Mouse (Mus musculus) monocyte, adult 2 months (primary cell): ENCODE measurements around the gene 9530053A07Rik.
"Not testable (repeated sequence)": the region's sequence is repeated elsewhere in the genome, so short reads cannot be mapped to it uniquely, and the experiment has no call there.

Experiments
- DNase-seq, 2 experiments: peaks; one replicate each; pipeline ENCODE4 v3.0.0; 2022; ENCODE audit warnings: low spot score in 2 of 2, low read depth in 1 of 2

The 9530053A07Rik gene

DNA sequence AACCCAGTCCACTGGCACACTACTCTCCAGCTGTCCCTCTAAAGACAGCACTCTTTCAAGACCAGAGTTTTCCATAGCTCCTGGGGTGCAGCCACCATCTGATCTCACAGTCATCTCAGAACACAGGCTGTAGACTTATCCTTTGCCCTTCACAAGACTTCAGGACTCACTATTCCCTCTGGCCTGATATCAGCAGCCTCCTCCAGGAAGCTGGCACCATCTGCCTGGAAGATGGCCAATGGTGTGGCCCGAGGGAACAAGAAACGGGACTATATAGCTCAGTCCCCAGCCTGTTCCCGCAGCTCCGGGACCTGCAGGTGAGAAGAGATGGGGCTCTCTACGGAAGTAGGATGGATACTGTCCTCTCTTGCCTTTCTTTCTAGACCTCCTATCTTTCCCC is at the start of gene 9530053A07Rik:
Gene 9530053A07Rik (plus strand): TSS at position 301 of the 400 bp plus-strand sequence.
- DNase-seq, result no peak

DNA sequence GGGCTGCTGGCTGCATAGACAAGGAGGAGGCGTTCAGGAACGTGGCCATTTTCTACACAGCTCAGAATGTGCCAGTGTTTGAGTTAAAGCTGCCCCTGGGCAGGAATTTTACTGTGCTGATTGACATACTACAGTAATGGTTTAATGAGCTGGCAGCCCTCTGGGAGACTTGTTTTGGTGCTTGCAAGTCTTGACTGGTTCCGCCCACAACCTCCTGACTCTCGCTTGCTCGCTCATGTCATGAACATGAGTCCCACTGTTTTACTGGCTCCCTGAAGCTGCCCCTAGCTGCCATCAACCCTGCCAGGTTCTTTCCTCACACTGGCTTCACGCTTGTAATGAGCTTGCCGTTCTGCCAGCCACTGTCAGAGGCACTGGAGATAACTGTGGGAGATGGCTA is 45.1 kb upstream of the 9530053A07Rik start:
- no peak for DNase-seq

DNA sequence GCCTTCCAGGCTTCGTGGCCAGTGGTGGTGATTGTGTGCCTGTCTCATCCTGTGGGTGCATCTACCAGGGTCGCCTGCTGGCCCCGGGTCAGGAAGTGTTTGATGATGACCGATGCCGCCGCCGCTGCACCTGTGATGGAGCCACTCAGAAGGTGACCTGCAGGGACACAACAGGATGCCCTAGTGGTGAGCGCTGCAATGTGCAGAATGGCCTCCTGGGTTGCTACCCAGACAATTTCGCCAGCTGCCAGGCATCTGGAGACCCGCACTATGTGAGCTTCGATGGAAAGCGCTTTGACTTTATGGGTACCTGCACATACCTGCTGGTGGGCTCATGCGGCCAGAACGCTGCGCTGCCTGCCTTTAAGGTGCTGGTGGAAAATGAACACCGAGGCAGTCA is 43.0 kb upstream of the 9530053A07Rik start:
- DNase-seq, result no peak

DNA sequence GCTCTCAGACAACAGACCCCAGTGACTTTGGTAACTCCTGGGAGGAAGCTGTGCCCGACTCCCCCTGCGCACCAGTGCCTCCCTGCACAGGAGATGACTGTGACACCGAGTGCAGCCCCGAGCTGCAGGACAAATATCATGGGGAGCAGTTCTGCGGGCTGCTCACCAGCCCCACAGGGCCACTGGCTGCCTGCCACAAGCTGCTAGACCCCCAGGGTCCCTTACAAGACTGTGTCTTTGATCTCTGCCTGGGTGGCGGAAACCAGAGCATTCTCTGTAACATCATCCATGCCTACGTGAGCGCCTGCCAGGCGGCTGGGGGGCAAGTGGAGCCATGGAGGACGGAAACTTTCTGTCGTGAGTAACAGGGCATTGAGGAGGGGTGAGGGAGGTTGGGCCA is 35.7 kb upstream of the 9530053A07Rik start:
- no peak for DNase-seq

DNA sequence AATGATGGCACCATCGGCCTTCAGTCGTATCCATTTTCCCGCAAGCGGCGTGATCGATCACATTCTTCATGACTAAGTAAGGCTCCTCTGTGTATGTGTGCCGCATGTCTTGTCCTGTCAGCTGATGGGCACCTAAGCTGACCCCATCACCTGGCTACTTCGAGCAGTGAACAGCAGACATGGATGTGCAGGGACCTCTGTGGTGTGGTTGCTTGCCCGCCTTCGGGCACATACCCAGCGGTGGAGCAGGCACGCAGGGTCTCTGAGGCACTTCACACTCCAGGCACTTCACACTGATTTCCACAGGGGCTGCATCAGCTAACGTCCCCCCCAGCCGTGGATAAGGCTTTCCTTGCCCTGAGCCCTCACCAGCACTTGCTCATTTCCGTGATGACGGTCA is 30.2 kb upstream of the 9530053A07Rik start:
- DNase-seq, result no peak

DNA sequence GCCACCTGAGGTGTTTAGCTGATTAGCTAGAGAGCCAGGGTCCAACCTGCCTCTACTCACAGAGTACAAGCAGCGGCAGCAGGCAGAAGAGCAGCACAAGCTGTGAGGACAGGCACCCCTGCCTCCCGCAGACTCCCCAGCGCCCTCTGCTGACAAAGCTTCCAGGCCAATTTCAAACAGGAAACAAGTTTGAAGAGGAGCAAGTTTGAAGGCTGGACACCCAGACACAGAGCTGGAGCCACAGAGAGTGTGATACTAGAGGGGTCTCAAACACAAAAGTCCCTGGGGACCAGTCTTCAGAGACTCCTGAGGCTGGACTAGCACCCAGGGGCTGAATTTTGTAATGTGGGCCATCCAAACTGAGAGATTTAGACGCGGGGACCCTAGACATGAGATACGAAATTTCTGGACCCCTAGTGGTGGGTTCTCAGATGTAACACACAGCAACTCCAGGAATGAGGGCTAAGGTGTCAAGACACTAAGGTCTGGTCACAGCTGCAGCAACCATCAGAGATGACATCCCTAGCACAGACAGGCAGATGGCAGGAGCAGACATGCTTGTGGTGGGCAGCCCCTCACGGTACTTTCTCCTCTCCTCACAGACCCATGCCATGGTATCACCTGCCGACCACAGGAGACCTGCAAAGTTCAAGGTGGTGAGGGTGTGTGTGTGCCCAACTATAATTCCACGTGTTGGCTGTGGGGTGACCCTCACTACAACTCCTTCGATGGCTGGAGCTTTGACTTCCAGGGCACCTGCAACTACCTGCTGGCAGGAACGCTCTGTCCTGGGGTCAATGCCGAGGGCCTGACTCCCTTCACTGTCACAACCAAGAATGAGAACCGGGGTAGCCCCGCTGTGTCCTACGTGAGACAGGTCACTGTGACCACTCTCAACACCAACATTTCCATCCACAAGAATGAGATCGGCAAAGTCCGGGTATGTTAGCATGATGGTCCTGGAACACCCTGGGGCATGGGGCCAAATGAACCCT is 28.4 kb upstream of the 9530053A07Rik start:
- DNase-seq, result no peak

DNA sequence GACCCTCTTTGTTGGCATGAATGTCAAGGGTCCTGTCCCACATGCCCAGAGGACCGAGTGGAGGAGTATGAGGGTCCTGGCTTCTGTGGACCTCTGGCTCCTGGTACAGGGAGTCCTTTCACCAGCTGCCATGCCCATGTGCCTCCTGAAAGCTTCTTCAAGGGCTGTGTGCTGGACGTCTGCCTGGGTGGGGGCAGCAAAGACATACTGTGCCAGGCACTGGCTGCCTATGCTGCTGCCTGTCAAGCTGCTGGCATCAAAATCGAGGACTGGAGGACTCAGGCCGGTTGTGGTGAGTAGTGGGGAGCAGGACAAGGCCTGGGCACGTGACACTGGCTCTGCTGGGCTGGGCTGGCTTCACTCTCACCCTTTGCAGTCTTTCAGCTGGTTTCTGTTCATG is 26.3 kb upstream of the 9530053A07Rik start:
- not testable (repeated sequence) for DNase-seq

DNA sequence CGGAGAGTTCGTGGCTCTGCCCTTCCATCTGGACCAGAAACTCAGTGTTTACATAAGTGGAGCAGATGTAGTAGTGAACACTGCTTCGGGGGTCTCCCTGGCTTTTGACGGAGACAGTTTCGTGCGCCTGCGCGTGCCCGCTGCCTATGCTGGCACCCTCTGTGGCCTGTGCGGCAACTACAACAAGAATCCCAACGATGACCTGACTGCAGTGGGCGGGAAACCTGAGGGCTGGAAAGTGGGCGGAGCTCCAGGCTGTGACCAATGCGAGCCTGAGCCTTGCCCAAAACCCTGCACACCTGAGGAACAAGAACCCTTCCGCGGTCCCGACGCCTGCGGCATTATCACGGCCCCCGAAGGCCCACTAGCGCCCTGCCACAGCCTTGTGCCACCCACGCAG is 24.6 kb upstream of the 9530053A07Rik start:
- no peak for DNase-seq

DNA sequence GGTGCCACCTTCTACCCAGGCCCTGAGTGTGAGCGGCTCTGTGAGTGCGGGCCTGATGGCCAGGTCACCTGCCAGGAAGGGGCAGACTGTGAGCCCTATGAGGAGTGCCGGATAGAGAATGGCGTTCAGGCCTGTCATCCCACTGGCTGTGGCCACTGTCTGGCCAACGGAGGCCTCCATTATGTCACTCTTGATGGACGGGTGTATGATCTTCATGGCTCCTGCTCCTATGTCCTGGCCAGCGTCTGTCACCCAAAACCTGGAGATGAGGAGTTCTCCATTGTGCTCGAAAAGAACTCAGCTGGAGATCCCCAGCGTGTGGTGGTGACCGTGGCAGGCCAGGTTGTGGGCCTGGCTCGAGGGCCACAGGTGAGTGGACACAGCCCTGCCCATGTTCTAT is 23.0 kb upstream of the 9530053A07Rik start:
- DNase-seq, result no peak

DNA sequence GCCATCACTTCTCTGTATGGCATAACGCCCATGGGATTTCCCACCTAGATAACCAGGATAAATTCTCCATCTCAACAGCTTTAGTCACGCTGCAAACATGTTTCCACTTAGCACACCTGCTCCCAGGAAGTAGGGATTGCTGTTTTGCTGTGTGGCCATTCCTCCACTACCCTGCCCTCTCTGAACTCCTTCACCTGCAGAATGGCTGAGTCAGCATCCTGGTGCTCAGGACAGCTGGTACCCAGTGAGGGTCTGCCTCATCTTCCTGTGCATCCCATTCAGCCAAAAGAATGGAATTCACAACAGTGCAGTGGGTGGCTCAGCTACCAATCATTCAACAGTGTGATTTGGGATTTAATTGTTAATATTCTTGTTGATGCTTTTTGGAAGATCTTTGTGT is 14.6 kb upstream of the 9530053A07Rik start:
- no peak for DNase-seq

DNA sequence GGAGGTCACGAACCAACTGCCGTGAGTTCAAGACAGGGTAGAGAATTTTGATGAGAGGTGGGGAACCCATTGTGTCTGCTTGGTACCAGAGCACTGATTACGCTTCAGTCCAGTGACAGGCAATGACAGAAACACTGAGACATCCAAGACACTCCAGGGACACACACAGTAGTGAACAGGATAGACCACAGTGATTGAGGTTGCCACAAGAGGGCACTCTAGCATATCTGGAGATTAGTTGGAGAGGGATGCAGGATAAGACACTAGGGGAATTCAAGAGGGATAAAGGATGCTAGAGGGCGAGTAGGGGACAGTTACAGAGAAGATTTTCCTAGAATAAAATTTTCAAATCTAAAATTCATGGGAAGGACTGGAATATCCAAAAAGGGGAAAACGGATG is 8.3 kb downstream of the 9530053A07Rik start:
- DNase-seq, result no peak

DNA sequence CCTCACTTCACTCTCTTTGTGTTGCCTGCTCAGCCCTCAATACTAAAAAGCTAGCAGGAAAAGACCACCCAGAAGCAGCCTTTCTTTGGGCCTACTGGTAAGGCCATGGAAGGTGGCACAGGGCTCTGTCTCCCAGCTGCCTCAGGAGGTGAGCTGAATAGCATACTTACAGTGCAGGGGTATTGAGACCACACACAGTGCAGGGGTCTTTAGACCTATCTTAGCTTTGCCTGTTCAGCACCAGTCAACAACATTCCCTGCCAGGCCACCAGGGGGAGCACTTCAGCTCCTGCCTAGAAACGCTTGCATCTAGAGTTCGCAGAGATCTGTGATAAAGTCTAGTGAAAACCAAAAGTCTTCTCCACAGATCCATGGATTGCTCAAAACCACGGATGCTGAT is 19.0 kb downstream of the 9530053A07Rik start:
- peak in 1 of 2 experiments; percentile 31 for DNase-seq

DNA sequence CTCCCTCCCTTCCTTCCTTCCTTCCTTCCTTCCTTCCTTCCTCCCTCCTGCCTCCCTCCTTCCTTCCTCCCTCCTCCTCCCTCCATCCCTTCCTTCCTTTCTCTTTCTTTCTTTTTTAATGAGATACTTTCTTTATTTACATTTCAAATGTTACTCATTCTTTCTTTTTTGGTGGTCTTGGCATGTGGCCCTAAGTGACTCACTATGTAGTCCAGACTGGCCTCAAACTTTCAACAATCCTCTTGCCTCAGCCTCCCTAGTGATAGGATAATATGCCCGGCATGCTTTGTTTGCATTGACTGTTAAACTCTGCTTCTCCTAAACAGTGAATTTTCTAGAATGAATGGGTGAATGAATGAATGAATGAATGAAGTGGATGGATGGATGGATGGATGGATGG is 20.6 kb downstream of the 9530053A07Rik start:
- no peak for DNase-seq

DNA sequence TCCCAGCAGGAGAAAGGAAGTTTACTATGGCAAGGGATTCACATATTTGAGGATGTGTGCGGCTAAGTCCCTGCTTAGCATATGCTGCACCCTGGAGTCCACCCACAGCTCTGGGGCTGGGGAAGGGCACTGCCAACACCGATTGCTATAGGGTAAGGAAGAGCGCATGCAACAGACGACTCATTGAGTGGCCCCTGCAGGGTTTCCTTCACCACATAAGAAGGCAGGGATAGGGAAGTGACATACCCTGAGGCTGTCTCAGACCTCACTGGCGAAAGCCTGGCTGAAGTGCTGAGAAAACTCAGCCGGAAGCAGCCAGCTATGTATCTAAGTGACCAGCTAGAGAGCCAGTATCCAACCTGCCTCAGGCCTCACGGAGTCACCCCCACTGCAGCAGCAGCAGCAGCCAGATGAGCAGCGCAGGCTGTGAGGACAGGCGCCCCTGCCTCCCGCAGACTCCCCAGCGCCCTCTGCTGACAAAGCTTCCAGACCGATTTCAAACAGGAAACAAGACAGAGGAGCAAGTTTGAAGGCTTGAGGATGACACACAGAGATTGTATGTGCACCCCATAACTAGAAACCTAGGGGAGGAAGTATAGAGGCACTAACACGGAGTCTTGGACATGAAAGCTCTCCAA is 22.4 kb downstream of the 9530053A07Rik start:
- DNase-seq, result no peak

DNA sequence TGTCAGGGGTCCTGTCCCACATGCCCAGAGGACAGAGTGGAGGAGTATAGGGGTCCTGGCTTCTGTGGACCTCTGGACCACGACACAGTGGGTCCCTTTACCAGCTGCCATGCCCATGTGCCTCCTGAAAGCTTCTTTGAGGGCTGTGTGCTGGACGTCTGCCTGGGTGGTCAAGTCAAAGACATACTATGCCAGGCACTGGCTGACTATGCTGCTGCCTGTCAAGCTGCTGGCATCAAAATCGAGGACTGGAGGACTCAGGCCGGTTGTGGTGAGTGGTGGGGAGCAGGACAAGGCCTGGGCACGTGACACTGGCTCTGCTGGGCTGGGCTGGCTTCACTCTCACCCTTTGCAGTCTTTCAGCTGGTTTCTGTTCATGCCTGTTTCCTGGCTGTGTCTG is 24.3 kb downstream of the 9530053A07Rik start:
- DNase-seq, result not testable (repeated sequence)

DNA sequence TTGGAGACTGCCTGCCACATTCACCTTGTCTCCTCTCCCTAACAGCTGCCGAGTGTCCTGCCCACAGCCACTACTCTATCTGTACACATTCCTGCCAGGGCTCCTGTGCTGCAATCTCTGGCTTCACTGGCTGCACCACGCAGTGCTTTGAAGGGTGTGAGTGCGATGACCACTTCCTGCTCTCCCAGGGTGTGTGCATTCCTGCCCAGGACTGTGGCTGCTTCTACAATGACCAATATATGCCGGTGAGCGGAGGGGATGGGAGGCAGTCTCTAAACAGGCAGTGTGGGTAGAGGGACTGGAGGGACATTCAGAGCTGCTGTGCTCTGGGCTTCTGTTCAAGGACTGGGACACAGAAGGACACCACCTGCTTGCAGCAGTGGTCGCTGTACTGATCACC is 30.0 kb downstream of the 9530053A07Rik start:
- no peak for DNase-seq

DNA sequence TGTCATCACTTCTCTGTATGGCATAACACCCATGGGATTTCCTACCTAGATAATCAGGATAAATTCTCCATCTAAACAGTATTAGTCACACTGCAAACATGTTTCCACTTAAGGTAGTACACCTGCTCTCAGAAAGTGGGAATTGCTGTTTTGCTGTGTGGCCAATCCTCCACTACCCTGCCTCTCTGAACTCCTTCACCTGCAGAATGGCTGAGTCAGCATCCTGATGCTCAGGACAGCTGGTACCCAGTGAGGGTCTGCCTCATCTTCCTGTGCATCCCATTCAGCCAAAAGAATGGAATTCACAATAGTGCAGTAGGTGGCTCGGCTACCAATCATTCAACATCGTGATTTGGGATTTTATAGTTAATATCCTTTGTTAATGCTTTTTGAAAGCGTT is 30.6 kb downstream of the 9530053A07Rik start:
- DNase-seq, result no peak

DNA sequence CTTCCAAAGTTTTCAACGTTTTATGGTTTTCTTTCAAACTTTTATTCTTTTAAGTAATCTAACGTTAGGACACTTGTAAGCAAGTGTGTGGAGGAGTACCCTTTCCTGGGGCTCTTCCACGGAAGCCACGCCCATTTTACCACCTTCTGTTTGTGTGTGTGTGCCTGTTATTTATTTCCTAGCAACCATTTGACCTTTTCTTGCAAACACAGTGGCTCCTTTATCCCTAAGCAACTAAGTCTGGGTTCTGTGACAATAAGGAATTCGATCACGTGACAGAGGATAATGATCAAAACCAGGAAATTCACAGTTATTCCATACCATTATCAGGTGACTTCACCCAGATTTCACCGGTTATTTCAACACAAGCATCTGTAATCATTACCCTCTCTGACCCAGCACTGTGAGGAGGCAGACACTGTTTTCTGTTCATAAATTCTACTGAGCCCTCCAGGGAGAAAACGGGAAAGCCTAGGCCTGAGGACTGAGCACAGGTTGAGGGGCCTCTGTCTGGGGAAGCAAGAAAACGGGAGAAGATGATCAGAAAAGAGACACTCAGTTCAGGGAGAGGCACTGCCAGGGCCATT is 32.0 kb downstream of the 9530053A07Rik start:
- no peak for DNase-seq

DNA sequence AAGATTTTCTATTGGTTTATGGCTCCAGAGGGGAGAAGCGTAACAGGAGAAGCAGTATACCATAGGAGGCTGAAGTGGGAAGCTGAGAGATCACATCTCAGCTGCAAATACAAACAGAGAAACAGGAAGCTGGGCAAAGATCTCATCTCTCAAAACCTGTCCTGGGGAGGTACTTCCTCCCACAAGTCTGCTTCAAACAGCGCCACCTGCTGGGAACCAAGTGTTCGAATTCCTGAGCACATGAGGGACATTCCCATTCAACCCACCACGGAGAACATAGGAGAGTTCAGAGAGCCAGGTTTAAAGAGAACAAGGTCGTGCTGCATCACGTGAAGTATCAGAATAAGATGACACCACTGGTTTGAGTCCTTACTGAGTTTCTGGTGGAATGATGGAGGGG is 36.1 kb downstream of the 9530053A07Rik start:
- DNase-seq, result no peak

DNA sequence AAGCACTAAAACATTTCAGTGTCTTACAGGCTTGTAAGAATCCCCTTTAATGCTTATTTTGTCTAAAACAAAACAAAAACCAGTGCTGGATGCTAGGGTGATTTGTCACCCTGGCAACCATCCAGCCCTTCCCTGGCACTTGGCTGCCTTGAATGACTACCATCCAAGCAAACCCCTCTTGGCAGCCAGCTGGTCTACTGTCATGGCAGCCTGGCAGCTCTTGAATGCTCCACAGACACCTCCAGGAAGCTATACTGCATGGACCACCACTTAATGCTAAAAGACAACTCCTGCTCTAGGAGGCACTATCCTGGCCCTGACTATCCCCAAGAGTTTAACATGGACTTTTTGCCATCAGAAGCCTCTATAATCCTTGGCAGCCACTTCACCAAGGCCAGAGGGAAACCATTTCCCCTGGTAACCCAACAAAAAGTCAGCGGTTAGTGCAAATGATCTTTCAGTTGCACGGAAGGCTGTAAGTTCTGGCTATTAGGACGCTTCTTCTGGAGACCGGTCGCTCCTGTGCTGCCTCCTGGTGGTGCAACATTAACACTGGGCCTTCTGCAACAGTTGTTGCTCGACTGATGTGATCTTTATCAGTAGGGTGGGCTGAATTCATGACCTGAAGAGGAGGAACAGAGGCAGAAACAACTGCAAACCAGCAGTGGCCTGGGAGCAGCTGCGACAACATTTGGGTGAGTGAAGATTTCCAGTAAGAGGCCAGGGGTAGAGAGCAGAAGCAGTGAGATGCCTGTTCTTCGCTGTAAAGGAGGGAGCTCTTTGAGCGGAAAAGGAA is 39.3 kb downstream of the 9530053A07Rik start:
- peak in 1 of 2 experiments; percentile 45 for DNase-seq
